Comparison of ENCODE assay signal across 12 mouse cellular contexts in the genomic region with DNA sequence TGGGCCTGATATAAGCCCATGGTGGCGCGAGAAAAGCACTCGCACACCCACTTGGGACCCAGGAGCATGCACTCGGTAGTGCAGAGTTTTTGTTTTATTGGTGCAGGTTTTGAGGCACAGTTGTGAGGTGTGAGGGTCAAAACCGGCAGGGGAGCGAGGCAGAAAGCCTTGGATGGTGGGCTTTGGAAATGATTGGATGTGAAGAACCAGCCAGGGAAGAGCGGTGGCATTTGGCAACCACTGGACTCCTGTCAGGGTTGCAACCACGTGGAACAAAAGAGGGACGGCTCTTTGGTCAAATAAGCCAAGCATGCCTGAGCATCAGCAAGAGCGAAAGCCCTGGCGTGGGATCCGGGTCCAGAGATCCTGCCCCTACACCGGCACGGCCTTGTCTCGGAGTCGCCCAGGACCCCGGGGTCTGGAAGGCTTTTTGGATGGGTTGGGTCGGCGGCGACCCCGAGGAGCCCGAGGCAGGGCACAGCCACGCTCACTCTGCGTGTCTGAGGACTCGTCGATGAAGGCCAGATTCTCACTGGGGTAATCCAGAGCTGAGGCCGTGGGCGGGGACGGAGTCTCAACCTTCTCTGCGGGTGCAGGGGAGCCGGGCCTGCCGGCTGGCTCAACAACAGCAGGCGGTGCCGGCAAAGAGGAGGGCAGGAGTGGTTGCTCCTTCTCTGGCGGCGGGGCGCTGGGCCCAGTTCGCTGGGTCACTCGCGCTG. TPM values are rescaled to one million over a fixed set of nuclear protein-coding genes. Genes with fewer than 3 reads are reported as not detected.
A peak's percentile ranks its signal among the peaks of the same experiment; 100 is the strongest.
DNase-seq lines count a peak whose midpoint lies in the region; ATAC-seq and TF ChIP-seq lines count a peak whose summit lies in the region.
"Had no signal": no experiment of that assay in that cellular context is flagged by ENCODE, and none has a peak within 500 bp of the region (broad histone marks: within the 10 kb centered on the region; RNA-seq: fewer than 3 reads in every experiment).

No protein-coding gene starts in this region.

- H3K9me3 ChIP-seq in heart, embryonic 12.5 days (replicated peaks) = peaks cover 4% of the 10 kb centered on the region; the same call in 1 of the 2 replicates
- H3K9me3 ChIP-seq in midbrain, embryonic 13.5 days = no peaks in the 10 kb centered on the region
- no peaks in the 10 kb centered on the region for H3K9me3 ChIP-seq in midbrain, postnatal 0 days (ENCODE audit: low read length)
- H3K9me3 ChIP-seq in limb, embryonic 13.5 days = no peaks in the 10 kb centered on the region

- H3K4me1 ChIP-seq in heart, embryonic 12.5 days (replicated peaks) = peaks cover 32% of the 10 kb centered on the region
- peaks cover 32% of the 10 kb centered on the region for H3K4me1 ChIP-seq in midbrain, embryonic 13.5 days (replicated peaks)
- peaks cover 6% of the 10 kb centered on the region for H3K4me1 ChIP-seq in midbrain, postnatal 0 days (ENCODE audit: insufficient read depth, low read length)
- peaks cover 35% of the 10 kb centered on the region for H3K4me1 ChIP-seq in limb, embryonic 13.5 days

- WGBS in heart, embryonic 12.5 days = 8% methylated on average over 40 of the region's 40 CpGs
- WGBS in midbrain, embryonic 13.5 days = 5% methylated on average over 39 of the region's 40 CpGs
- 12% methylated on average over 39 of the region's 40 CpGs for WGBS in midbrain, postnatal 0 days
- 8% methylated on average over 40 of the region's 40 CpGs for WGBS in limb, embryonic 13.5 days

- peak overlapping the region; percentile 53 for H3K4me2 ChIP-seq in heart, embryonic 12.5 days
- H3K4me2 ChIP-seq in midbrain, embryonic 13.5 days (replicated peaks) = no peak overlapping the region
- H3K4me2 ChIP-seq in midbrain, postnatal 0 days (ENCODE audit: low read depth, low read length, poor library complexity, severe bottlenecking) = no peak overlapping the region
- peak overlapping the region; percentile 48 for H3K4me2 ChIP-seq in limb, embryonic 13.5 days (replicated peaks)

- H3K4me3 ChIP-seq in heart, embryonic 12.5 days = peak overlapping the region; percentile 12; the same call in 1 of the 2 replicates
- H3K4me3 ChIP-seq in midbrain, embryonic 13.5 days (replicated peaks) = peak overlapping the region; percentile 8; the same call in 1 of the 2 replicates
- no peak overlapping the region for H3K4me3 ChIP-seq in midbrain, postnatal 0 days (ENCODE audit: low read depth, low read length)
- peak overlapping the region; percentile 30 for H3K4me3 ChIP-seq in limb, embryonic 13.5 days

- TF ChIP-seq CTCF in midbrain, postnatal 0 days (IDR thresholded peaks at IDR 0.05) = no peak

- H3K27me3 ChIP-seq in heart, embryonic 12.5 days (replicated peaks) = peaks cover 62% of the 10 kb centered on the region
- peaks cover 80% of the 10 kb centered on the region for H3K27me3 ChIP-seq in midbrain, embryonic 13.5 days
- H3K27me3 ChIP-seq in midbrain, postnatal 0 days (ENCODE audit: insufficient read depth, low read length) = peaks cover 58% of the 10 kb centered on the region
- H3K27me3 ChIP-seq in limb, embryonic 13.5 days = peaks cover 82% of the 10 kb centered on the region

- DNase-seq in heart, adult 18-20 months = no peak
- DNase-seq in midbrain, postnatal 0 days (ENCODE audit: low spot score) = no peak
- no peak for DNase-seq in embryo, embryonic 9.5 days (ENCODE audit: extremely low spot score)
- no peak for DNase-seq in frontal cortex, postnatal 25 days (ENCODE audit: low spot score in 2 of 2)
- DNase-seq in frontal cortex, postnatal 10 days (ENCODE audit: low spot score in 2 of 2) = no peak
- DNase-seq: adrenal gland, adult 8-10 months had no signal

- peak overlapping the region; percentile 18; the same call in 1 of the 2 replicates for H3K9ac ChIP-seq in heart, embryonic 12.5 days
- H3K9ac ChIP-seq in midbrain, embryonic 13.5 days (replicated peaks) = no peak overlapping the region
- H3K9ac ChIP-seq in midbrain, postnatal 0 days (replicated peaks; ENCODE audit: low read length, poor library complexity, severe bottlenecking) = no peak overlapping the region
- no peak overlapping the region; the same call in 1 of the 2 replicates for H3K9ac ChIP-seq in limb, embryonic 13.5 days

- no peak overlapping the region for H3K27ac ChIP-seq in heart, embryonic 12.5 days (ENCODE audit: poor library complexity, severe bottlenecking)
- H3K27ac ChIP-seq in midbrain, embryonic 13.5 days = no peak overlapping the region
- H3K27ac ChIP-seq in midbrain, postnatal 0 days (ENCODE audit: low read depth, low read length) = no peak overlapping the region
- no peak overlapping the region for H3K27ac ChIP-seq in limb, embryonic 13.5 days

- no peak for ATAC-seq in heart, embryonic 12.5 days (ENCODE audit: insufficient number of reproducible peaks, low FRiP score)
- ATAC-seq in midbrain, embryonic 13.5 days = no peak
- no peak for ATAC-seq in midbrain, postnatal 0 days (ENCODE audit: low FRiP score)
- no peak for ATAC-seq in limb, embryonic 13.5 days (ENCODE audit: low FRiP score, low read depth)

- H3K36me3 ChIP-seq in heart, embryonic 12.5 days = no peaks in the 10 kb centered on the region
- no peaks in the 10 kb centered on the region for H3K36me3 ChIP-seq in midbrain, embryonic 13.5 days
- H3K36me3 ChIP-seq in midbrain, postnatal 0 days (ENCODE audit: insufficient read depth, low read length) = no peaks in the 10 kb centered on the region
- no peaks in the 10 kb centered on the region for H3K36me3 ChIP-seq in limb, embryonic 13.5 days

RNA-seq across cellular contexts. Expression of a gene that starts 0.6 kb away (rescaled TPM):
- polyA plus RNA-seq in heart, embryonic 12.5 days (2016; fragmentation: Nextera tagmentation; extraction: Ambion mirVana) = 2.2 and 2.3 TPM in 2 replicates
- total RNA-seq in heart, adult 18-20 months (2021) = not detected
- 0.55 TPM in 1 of 2 replicates, not detected in the other for polyA plus RNA-seq in midbrain, embryonic 13.5 days (2015; fragmentation: Nextera tagmentation; extraction: Ambion mirVana)
- total RNA-seq in midbrain, postnatal 0 days (2014; rRNA removed) = 0.52 and 1.1 TPM in 2 replicates
- polyA plus RNA-seq in midbrain, postnatal 0 days (2015; fragmentation: Nextera tagmentation; extraction: Ambion mirVana) = 2.1 and 3.0 TPM in 2 replicates
- polyA plus RNA-seq in limb, embryonic 13.5 days (2015; fragmentation: Nextera tagmentation; extraction: Ambion mirVana) = 2.2 and 3.0 TPM in 2 replicates
- total RNA-seq: adrenal gland, adult 8-10 months; CH12.LX; gastrocnemius, postnatal 4 days had no signal
- polyA plus RNA-seq: small intestine, adult 2 months had no signal

RNA-seq across cellular contexts. Expression of a gene that starts 4.2 kb away (rescaled TPM):
- polyA plus RNA-seq in heart, embryonic 12.5 days (2016; fragmentation: Nextera tagmentation; extraction: Ambion mirVana) = 27.4 and 30.2 TPM in 2 replicates
- total RNA-seq in heart, adult 18-20 months (2021) = 100 to 1,000 TPM; 150 to 178 TPM
- 14.5 and 18.3 TPM in 2 replicates for polyA plus RNA-seq in midbrain, embryonic 13.5 days (2015; fragmentation: Nextera tagmentation; extraction: Ambion mirVana)
- total RNA-seq in midbrain, postnatal 0 days (2014; rRNA removed) = 31.6 and 40.7 TPM in 2 replicates
- polyA plus RNA-seq in midbrain, postnatal 0 days (2015; fragmentation: Nextera tagmentation; extraction: Ambion mirVana) = 7.2 and 7.3 TPM in 2 replicates
- polyA plus RNA-seq in limb, embryonic 13.5 days (2015; fragmentation: Nextera tagmentation; extraction: Ambion mirVana) = 8.3 and 8.5 TPM in 2 replicates

RNA-seq across cellular contexts. Expression of a gene that starts 8.5 kb away (rescaled TPM):
- 0.14 and 0.29 TPM in 2 replicates for polyA plus RNA-seq in heart, embryonic 12.5 days (2016; fragmentation: Nextera tagmentation; extraction: Ambion mirVana)
- not detected for total RNA-seq in heart, adult 18-20 months (2021)
- 0.28 and 0.79 TPM in 2 replicates for polyA plus RNA-seq in midbrain, embryonic 13.5 days (2015; fragmentation: Nextera tagmentation; extraction: Ambion mirVana)
- 7.9 and 13.6 TPM in 2 replicates for total RNA-seq in midbrain, postnatal 0 days (2014; rRNA removed)
- 17.8 and 18.0 TPM in 2 replicates for polyA plus RNA-seq in midbrain, postnatal 0 days (2015; fragmentation: Nextera tagmentation; extraction: Ambion mirVana)
- polyA plus RNA-seq in limb, embryonic 13.5 days (2015; fragmentation: Nextera tagmentation; extraction: Ambion mirVana) = 0.49 and 0.85 TPM in 2 replicates
- polyA plus RNA-seq: small intestine, adult 2 months had no signal

RNA-seq across cellular contexts. Expression of a gene that starts 15.9 kb away (rescaled TPM):
- 202 and 218 TPM in 2 replicates for polyA plus RNA-seq in heart, embryonic 12.5 days (2016; fragmentation: Nextera tagmentation; extraction: Ambion mirVana)
- 100 to 1,000 TPM; 763 to 838 TPM for total RNA-seq in heart, adult 18-20 months (2021)
- polyA plus RNA-seq in midbrain, embryonic 13.5 days (2015; fragmentation: Nextera tagmentation; extraction: Ambion mirVana) = 231 and 236 TPM in 2 replicates
- total RNA-seq in midbrain, postnatal 0 days (2014; rRNA removed) = 211 and 223 TPM in 2 replicates
- polyA plus RNA-seq in midbrain, postnatal 0 days (2015; fragmentation: Nextera tagmentation; extraction: Ambion mirVana) = 491 and 528 TPM in 2 replicates
- polyA plus RNA-seq in limb, embryonic 13.5 days (2015; fragmentation: Nextera tagmentation; extraction: Ambion mirVana) = 223 and 235 TPM in 2 replicates

RNA-seq across cellular contexts. Expression of a gene that starts 15.9 kb away (rescaled TPM):
- 53.4 and 54.5 TPM in 2 replicates for polyA plus RNA-seq in heart, embryonic 12.5 days (2016; fragmentation: Nextera tagmentation; extraction: Ambion mirVana)
- 10 to 100 TPM; 21.1 to 22.4 TPM for total RNA-seq in heart, adult 18-20 months (2021)
- polyA plus RNA-seq in midbrain, embryonic 13.5 days (2015; fragmentation: Nextera tagmentation; extraction: Ambion mirVana) = 75.5 and 84.3 TPM in 2 replicates
- total RNA-seq in midbrain, postnatal 0 days (2014; rRNA removed) = 50.3 and 55.9 TPM in 2 replicates
- polyA plus RNA-seq in midbrain, postnatal 0 days (2015; fragmentation: Nextera tagmentation; extraction: Ambion mirVana) = 91.6 and 104 TPM in 2 replicates
- polyA plus RNA-seq in limb, embryonic 13.5 days (2015; fragmentation: Nextera tagmentation; extraction: Ambion mirVana) = 73.4 and 87.0 TPM in 2 replicates

Comparison
In these comparisons a context has a peak if more than half of its experiments do, and no peak if none do; other contexts are left out.
1. RNA of a gene that starts 8.5 kb away (polyA plus RNA-seq): 17.8 to 18.0 TPM in midbrain, postnatal 0 days; 0.49 to 0.85 TPM in limb, embryonic 13.5 days, 0.28 to 0.79 TPM in midbrain, embryonic 13.5 days and 0.14 to 0.29 TPM in heart, embryonic 12.5 days; every median in the first group is over 10 times any median in the second.
2. H3K4me2 ChIP-seq: peak in heart, embryonic 12.5 days (single experiment) and limb, embryonic 13.5 days (single experiment); none in midbrain, embryonic 13.5 days (single experiment) and midbrain, postnatal 0 days (single experiment).